Mouse (Mus musculus) 3T3-L1 (cell line): ENCODE data around the gene Rbms1.
A peak's percentile ranks its signal among the peaks of the same experiment; 100 is the strongest.

Source experiments
- DNase-seq: peaks from one replicate; pipeline ENCODE4 v3.0.0-alpha.2; 2015; ENCODE audit warnings: low read depth, low spot score

The Rbms1 gene

GRCm38 (mm10) chr2:60879141-60879818, 83.7 kb downstream of the Rbms1 start:
- DNase-seq, result peak; percentile 44

GRCm38 (mm10) chr2:60877543-60878386, 85.2 kb downstream of the Rbms1 start:
- peak; percentile 75 for DNase-seq

- peak; percentile 53 for DNase-seq
Observed at GRCm38 (mm10) chr2:60876891-60877290, 86.1 kb downstream of the Rbms1 start.

- DNase-seq, result peak; percentile 54
Observed at GRCm38 (mm10) chr2:60872095-60872811, 90.7 kb downstream of the Rbms1 start.

- peak; percentile 78 for DNase-seq
Observed at GRCm38 (mm10) chr2:60871001-60871400, 92.0 kb downstream of the Rbms1 start.

- peak; percentile 79 for DNase-seq
Observed at GRCm38 (mm10) chr2:60870450-60870849, 92.5 kb downstream of the Rbms1 start.

- no peak for DNase-seq
Observed at GRCm38 (mm10) chr2:60869001-60869743, 93.8 kb downstream of the Rbms1 start.

GRCm38 (mm10) chr2:60868060-60868662, 94.8 kb downstream of the Rbms1 start:
- no peak for DNase-seq

- DNase-seq, result no peak
Observed at GRCm38 (mm10) chr2:60867304-60867703, 95.7 kb downstream of the Rbms1 start.

- DNase-seq, result no peak
Observed at GRCm38 (mm10) chr2:60865869-60866268, 97.1 kb downstream of the Rbms1 start.

- DNase-seq, result peak; percentile 49
Observed at GRCm38 (mm10) chr2:60864977-60865376, 98.0 kb downstream of the Rbms1 start.

- DNase-seq, result peak; percentile 57
Observed at GRCm38 (mm10) chr2:60864256-60864795, 98.7 kb downstream of the Rbms1 start.

GRCm38 (mm10) chr2:60863827-60864226, 99.2 kb downstream of the Rbms1 start:
- peak; percentile 65 for DNase-seq

- no peak for DNase-seq
Observed at GRCm38 (mm10) chr2:60862913-60863711, 99.9 kb downstream of the Rbms1 start.

- DNase-seq, result no peak
Observed at GRCm38 (mm10) chr2:60858116-60858515, 104.9 kb downstream of the Rbms1 start.

- DNase-seq, result no peak
Observed at GRCm38 (mm10) chr2:60856097-60856496, 106.9 kb downstream of the Rbms1 start.

GRCm38 (mm10) chr2:60855006-60855405, 108.0 kb downstream of the Rbms1 start:
- DNase-seq, result peak; percentile 67

- no peak for DNase-seq
Observed at GRCm38 (mm10) chr2:60851898-60852297, 111.1 kb downstream of the Rbms1 start.

- no peak for DNase-seq
Observed at GRCm38 (mm10) chr2:60851057-60851718, 111.8 kb downstream of the Rbms1 start.
